ENCODE assay signal across 8 mouse cellular contexts in genomic region chr5:35278741-35279695, GRCm38 (mm10). TPM values are rescaled to one million over a fixed set of nuclear protein-coding genes. Genes with fewer than 3 reads are reported as not detected.
DNase-seq lines count a peak whose midpoint lies in the region; ATAC-seq and TF ChIP-seq lines count a peak whose summit lies in the region.

No protein-coding gene starts in this region.

- H3K9ac ChIP-seq in lung, postnatal 0 days (replicated peaks; ENCODE audit: low read depth), result no peak overlapping the region
- H3K9ac ChIP-seq in heart, embryonic 15.5 days, result no peak overlapping the region
- no peak overlapping the region for H3K9ac ChIP-seq in liver, embryonic 13.5 days

- DNase-seq in lung, postnatal 0 days (ENCODE audit: low spot score), result no peak
- no peak for DNase-seq in lung, postnatal 36 days
- DNase-seq in kidney, postnatal 14 days, result peak; percentile 36
- DNase-seq in liver, embryonic 13.5 days, result peak; percentile 3
- peak; percentile 61 to 65 for DNase-seq in right cerebral cortex, adult 2 months (ENCODE audit: low spot score in 2 of 2)
- DNase-seq in thymus, adult 18-20 months, result no peak

- peaks cover 54% of the 10 kb centered on the region for H3K27me3 ChIP-seq in lung, postnatal 0 days (replicated peaks; ENCODE audit: insufficient read depth, low read length)
- peaks cover 99% of the 10 kb centered on the region for H3K27me3 ChIP-seq in heart, embryonic 15.5 days
- peaks cover 89% of the 10 kb centered on the region for H3K27me3 ChIP-seq in liver, embryonic 13.5 days

- no peaks in the 10 kb centered on the region for H3K4me1 ChIP-seq in lung, postnatal 0 days (ENCODE audit: insufficient read depth, low read depth, low read length)
- H3K4me1 ChIP-seq in cortical plate, adult 2 months (ENCODE audit: control insufficient read depth, insufficient read depth, low read length), result no peaks in the 10 kb centered on the region
- peaks cover 24% of the 10 kb centered on the region for H3K4me1 ChIP-seq in heart, embryonic 15.5 days (replicated peaks)
- no peaks in the 10 kb centered on the region; the same call in 1 of the 2 replicates for H3K4me1 ChIP-seq in liver, embryonic 13.5 days (replicated peaks)

- TF ChIP-seq CTCF in lung, postnatal 0 days (IDR thresholded peaks at IDR 0.05), result no peak
- no peak for TF ChIP-seq CTCF in cortical plate, adult 2 months (IDR thresholded peaks at IDR 0.05; ENCODE audit: extremely low read depth, insufficient read depth, low read length)

- H3K27ac ChIP-seq in lung, postnatal 0 days (ENCODE audit: low read length), result no peak overlapping the region
- H3K27ac ChIP-seq in cortical plate, adult 2 months (ENCODE audit: insufficient read depth, low read length), result peak overlapping the region; percentile 31; the same call in 1 of the 2 replicates
- H3K27ac ChIP-seq in heart, embryonic 15.5 days, result no peak overlapping the region
- H3K27ac ChIP-seq in liver, embryonic 13.5 days, result no peak overlapping the region

- no peak for TF ChIP-seq EP300 in lung, postnatal 0 days (IDR thresholded peaks at IDR 0.05)

- under 1% methylated on average over 79 of the region's 118 CpGs for WGBS in lung, postnatal 0 days
- WGBS in heart, embryonic 15.5 days, result 1% methylated on average over 117 of the region's 118 CpGs
- WGBS in liver, embryonic 13.5 days (ENCODE audit: insufficient replicate concordance), result 1% methylated on average over 107 of the region's 118 CpGs

- peak overlapping the region; percentile 65 for H3K4me2 ChIP-seq in lung, postnatal 0 days (replicated peaks; ENCODE audit: low read depth, low read length)
- H3K4me2 ChIP-seq in heart, embryonic 15.5 days, result peak overlapping the region; percentile 95
- H3K4me2 ChIP-seq in liver, embryonic 13.5 days, result peak overlapping the region; percentile 57

- H3K4me3 ChIP-seq in lung, postnatal 0 days (ENCODE audit: low read depth, low read length), result peak overlapping the region; percentile 35
- peak overlapping the region; percentile 27 for H3K4me3 ChIP-seq in cortical plate, adult 2 months (ENCODE audit: insufficient read depth, low read length)
- H3K4me3 ChIP-seq in heart, embryonic 15.5 days, result peak overlapping the region; percentile 52
- peak overlapping the region; percentile 41 for H3K4me3 ChIP-seq in liver, embryonic 13.5 days (replicated peaks)

- H3K36me3 ChIP-seq in lung, postnatal 0 days (ENCODE audit: insufficient read depth, low read length), result no peaks in the 10 kb centered on the region
- H3K36me3 ChIP-seq in heart, embryonic 15.5 days, result no peaks in the 10 kb centered on the region
- H3K36me3 ChIP-seq in liver, embryonic 13.5 days, result no peaks in the 10 kb centered on the region

- peak; percentile 50; the same call in 1 of the 2 replicates for ATAC-seq in lung, postnatal 0 days
- ATAC-seq in heart, embryonic 15.5 days (replicated peaks; ENCODE audit: insufficient number of reproducible peaks, insufficient read depth, low FRiP score, low read depth), result peak; percentile 29; the same call in 1 of the 2 replicates
- ATAC-seq in liver, embryonic 13.5 days (ENCODE audit: low read depth), result no peak

- H3K9me3 ChIP-seq in lung, postnatal 0 days (ENCODE audit: low read length), result no peaks in the 10 kb centered on the region
- no peaks in the 10 kb centered on the region for H3K9me3 ChIP-seq in heart, embryonic 15.5 days (replicated peaks)
- H3K9me3 ChIP-seq in liver, embryonic 13.5 days (replicated peaks), result no peaks in the 10 kb centered on the region

- TF ChIP-seq POLR2A in cortical plate, adult 2 months (IDR thresholded peaks at IDR 0.05; ENCODE audit: extremely low read depth, insufficient read depth, low read length), result no peak

RNA-seq across cellular contexts. Expression of gene Adra2c, which starts 0.9 kb away (rescaled TPM):
- not detected in 2 replicates for polyA plus RNA-seq in lung, postnatal 0 days (2015; fragmentation: Nextera tagmentation; extraction: Ambion mirVana)
- 12.9 and 13.2 TPM in 2 replicates for polyA plus RNA-seq in cortical plate, adult 2 months (2012; rRNA removed)
- polyA plus RNA-seq in heart, embryonic 15.5 days (2015; fragmentation: Nextera tagmentation; extraction: Ambion mirVana), result 0.06 TPM in 1 of 2 replicates, not detected in the other
- not detected in 2 replicates for polyA plus RNA-seq in liver, embryonic 13.5 days (2015; fragmentation: Nextera tagmentation; extraction: Ambion mirVana)

Comparison
In these comparisons a context has a peak if more than half of its experiments do, and no peak if none do; other contexts are left out.
1. DNase-seq: peak in kidney, postnatal 14 days (single experiment), liver, embryonic 13.5 days (single experiment) and right cerebral cortex, adult 2 months (2 of 2); none in lung, postnatal 0 days (single experiment), lung, postnatal 36 days (single experiment) and thymus, adult 18-20 months (0 of 2).
2. RNA of gene Adra2c, which starts 0.9 kb away (polyA plus RNA-seq): 12.9 to 13.2 TPM in cortical plate, adult 2 months; 0.06 TPM in heart, embryonic 15.5 days, not detected in lung, postnatal 0 days and not detected in liver, embryonic 13.5 days; every median in the first group is over 10 times any median in the second.
3. Peak in every context shown above with its lines, with median percentiles within 50 percentile points of each other: H3K4me2 ChIP-seq and H3K4me3 ChIP-seq.